Mouse (Mus musculus) kidney, embryonic 15.5 days (tissue): ENCODE measurements around the gene Prkca. TPM values are rescaled to one million over a fixed set of nuclear protein-coding genes. Genes with fewer than 3 reads are reported as not detected.
A peak's percentile ranks its signal among the peaks of the same experiment; 100 is the strongest.

Experiments used
- ATAC-seq: fragments of 200-750 bp; cut with Nextera tagmentation; replicated peaks from 2 replicates; pipeline ENCODE4 v1.8.0; 2017; ENCODE audit warnings: moderate TSS enrichment; ENCODE audit not compliant: low FRiP score
- H3K27ac ChIP-seq: fragments of 300-500 bp; sonication (generic); 2 replicates; pipeline ENCODE4 v1.5.1; 2015; ENCODE audit warnings: mild to moderate bottlenecking, inconsistent platforms
- H3K27me3 ChIP-seq: fragments of 300-500 bp; sonication (generic); 2 replicates; pipeline ENCODE4 v1.6.1; 2015; ENCODE audit warnings: inconsistent platforms
- H3K36me3 ChIP-seq: fragments of 300-500 bp; sonication (generic); 2 replicates; pipeline ENCODE4 v1.6.1; 2015; ENCODE audit warnings: inconsistent platforms
- H3K4me1 ChIP-seq: fragments of 300-500 bp; sonication (generic); 2 replicates; pipeline ENCODE4 v1.6.1; 2015; ENCODE audit warnings: inconsistent platforms
- H3K4me2 ChIP-seq: fragments of 300-500 bp; sonication (generic); 2 replicates; pipeline ENCODE4 v1.6.1; 2015; ENCODE audit warnings: moderate library complexity, mild to moderate bottlenecking, inconsistent platforms
- H3K4me3 ChIP-seq: fragments of 300-500 bp; sonication (generic); replicated peaks from 2 replicates; pipeline ENCODE4 v1.5.1; 2015; ENCODE audit warnings: mild to moderate bottlenecking, inconsistent platforms
- H3K9ac ChIP-seq: fragments of 300-500 bp; sonication (generic); 2 replicates; pipeline ENCODE4 v1.6.1; 2015; ENCODE audit warnings: mild to moderate bottlenecking, inconsistent platforms
- H3K9me3 ChIP-seq: fragments of 300-500 bp; sonication (generic); replicated peaks from 2 replicates; pipeline ENCODE4 v1.6.1; 2016; ENCODE audit warnings: inconsistent platforms
- WGBS: fragments of 180-500 bp; shearing (Covaris S2); methylation state at CpG from one replicate; pipeline ENCODE4 v1.1.7; 2015; ENCODE audit warnings: mixed read lengths; 5-methylcytosine and 5-hydroxymethylcytosine counted together
- polyA plus RNA-seq: library from polyadenylated mRNA; unstranded; fragments of >200 nt; fragmentation: Nextera tagmentation; extraction: Ambion mirVana; gene quantifications from 2 replicates; pipeline ENCODE4 v1.2.1, GENCODE M21; 2015

Gene Prkca
- polyA plus RNA-seq, 1 experiment from 2014 or later, result 7.4 TPM

DNA sequence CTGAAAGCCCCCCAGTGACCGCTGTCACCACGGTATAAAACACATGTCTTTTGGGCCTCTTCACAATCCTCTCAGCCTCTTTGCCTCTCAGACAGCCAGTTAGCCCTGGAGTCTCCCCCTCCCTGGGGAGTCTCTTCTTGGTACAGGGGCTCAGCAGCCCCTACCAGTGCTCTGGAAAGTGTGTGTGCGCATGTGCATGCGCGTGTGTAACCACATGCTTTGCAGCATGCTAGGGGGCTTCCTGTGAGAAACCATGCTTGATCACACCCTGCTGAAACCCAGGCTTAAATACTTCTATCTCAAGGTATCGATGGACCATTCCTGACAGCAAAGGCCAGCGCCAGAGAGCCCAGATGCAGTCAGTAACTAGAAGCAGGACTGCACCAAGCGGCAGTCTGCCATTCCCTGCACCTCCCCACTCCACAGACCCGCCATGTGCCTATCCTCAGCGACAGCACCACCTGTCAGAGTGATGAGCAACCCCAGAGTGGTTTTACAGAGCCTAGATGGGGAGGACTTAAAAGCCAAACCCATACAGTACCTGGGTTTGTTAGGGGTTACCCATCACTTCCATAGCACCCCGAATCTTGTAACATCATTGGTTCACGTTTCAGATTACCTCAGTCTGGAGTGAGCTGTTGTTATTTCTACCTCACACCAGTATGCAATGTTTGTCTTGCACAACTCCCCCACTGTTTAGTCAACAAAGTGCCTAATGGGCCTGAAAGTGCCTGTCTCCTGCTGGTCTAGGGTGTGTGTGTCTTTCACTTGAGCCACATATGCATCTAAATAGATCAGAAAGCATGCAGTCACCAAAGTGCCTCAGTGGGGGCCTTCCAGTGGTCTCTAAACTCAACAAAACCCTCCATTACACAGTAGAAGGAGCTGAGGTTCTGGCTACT is 75.1 kb downstream of the Prkca start:
- H3K9me3 ChIP-seq, result no peaks in the 10 kb centered on the region
- no peak overlapping the region for H3K9ac ChIP-seq
- H3K36me3 ChIP-seq, result no peaks in the 10 kb centered on the region
- 41% methylated on average over 12 of the region's 12 CpGs for WGBS
- peak overlapping the region; percentile 56 for H3K27ac ChIP-seq
- H3K4me2 ChIP-seq, result no peak overlapping the region
- no peak overlapping the region for H3K4me3 ChIP-seq
- H3K4me1 ChIP-seq, result peaks cover 64% of the 10 kb centered on the region
- H3K27me3 ChIP-seq, result no peaks in the 10 kb centered on the region
- ATAC-seq, result peak; percentile 38

- 0 out of 2 replicates have a peak, but pooled peaks have one; percentile 35 for ATAC-seq
- WGBS, result 29% methylated on average over 7 of the region's 7 CpGs
- 0 out of 2 replicates have a peak overlapping the region, but pooled peaks have one; percentile 48 for H3K27ac ChIP-seq
- H3K4me2 ChIP-seq, result no peak overlapping the region
- H3K9ac ChIP-seq, result no peak overlapping the region
- no peaks in the 10 kb centered on the region for H3K27me3 ChIP-seq
- H3K36me3 ChIP-seq, result no peaks in the 10 kb centered on the region
- H3K9me3 ChIP-seq, result no peaks in the 10 kb centered on the region
- no peak overlapping the region for H3K4me3 ChIP-seq
- peaks cover 58% of the 10 kb centered on the region for H3K4me1 ChIP-seq
Observed at GRCm38 (mm10) chr11:108267825-108268224, 75.9 kb downstream of the Prkca start.

DNA sequence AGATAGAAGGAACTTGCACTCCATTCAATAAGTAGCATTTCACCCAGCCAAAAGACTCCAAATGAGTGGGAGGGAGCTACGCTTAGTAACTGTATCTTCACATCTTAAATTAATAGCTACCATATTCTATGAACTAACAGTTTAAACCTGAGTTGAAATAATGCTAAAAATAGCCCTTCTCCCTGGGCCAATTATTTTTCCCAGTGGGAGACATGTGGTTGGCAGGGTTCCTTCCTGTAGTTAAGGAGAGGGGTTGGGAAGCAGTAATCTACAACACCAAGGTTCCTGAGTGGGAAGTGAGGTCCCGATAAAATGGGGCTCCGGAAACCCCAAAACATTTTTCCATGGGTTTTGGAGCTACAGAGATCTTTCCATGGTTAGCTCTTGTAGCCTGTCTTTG is 76.7 kb downstream of the Prkca start:
- no peak overlapping the region for H3K4me2 ChIP-seq
- ATAC-seq, result no peak
- no peak overlapping the region for H3K9ac ChIP-seq
- no peaks in the 10 kb centered on the region for H3K36me3 ChIP-seq
- H3K9me3 ChIP-seq, result no peaks in the 10 kb centered on the region
- H3K27me3 ChIP-seq, result no peaks in the 10 kb centered on the region
- peaks cover 51% of the 10 kb centered on the region for H3K4me1 ChIP-seq
- 77% methylated on average over 3 of the region's 3 CpGs for WGBS
- no peak overlapping the region for H3K4me3 ChIP-seq
- no peak overlapping the region for H3K27ac ChIP-seq

GRCm38 (mm10) chr11:108263868-108264267 is 79.9 kb downstream of the Prkca start:
- ATAC-seq, result no peak
- peaks cover 43% of the 10 kb centered on the region for H3K4me1 ChIP-seq
- no peaks in the 10 kb centered on the region for H3K9me3 ChIP-seq
- H3K4me2 ChIP-seq, result no peak overlapping the region
- no peak overlapping the region for H3K9ac ChIP-seq
- H3K4me3 ChIP-seq, result no peak overlapping the region
- no peak overlapping the region for H3K27ac ChIP-seq
- no peaks in the 10 kb centered on the region for H3K36me3 ChIP-seq
- H3K27me3 ChIP-seq, result no peaks in the 10 kb centered on the region
- WGBS, result 79% methylated on average over 1 of the region's 1 CpGs

GRCm38 (mm10) chr11:108263406-108263805 is 80.3 kb downstream of the Prkca start:
- no peaks in the 10 kb centered on the region for H3K36me3 ChIP-seq
- ATAC-seq, result no peak
- 76% methylated on average over 3 of the region's 3 CpGs for WGBS
- H3K27me3 ChIP-seq, result no peaks in the 10 kb centered on the region
- no peak overlapping the region for H3K27ac ChIP-seq
- H3K4me3 ChIP-seq, result no peak overlapping the region
- no peak overlapping the region for H3K4me2 ChIP-seq
- peaks cover 40% of the 10 kb centered on the region for H3K4me1 ChIP-seq
- H3K9me3 ChIP-seq, result no peaks in the 10 kb centered on the region
- no peak overlapping the region for H3K9ac ChIP-seq

DNA sequence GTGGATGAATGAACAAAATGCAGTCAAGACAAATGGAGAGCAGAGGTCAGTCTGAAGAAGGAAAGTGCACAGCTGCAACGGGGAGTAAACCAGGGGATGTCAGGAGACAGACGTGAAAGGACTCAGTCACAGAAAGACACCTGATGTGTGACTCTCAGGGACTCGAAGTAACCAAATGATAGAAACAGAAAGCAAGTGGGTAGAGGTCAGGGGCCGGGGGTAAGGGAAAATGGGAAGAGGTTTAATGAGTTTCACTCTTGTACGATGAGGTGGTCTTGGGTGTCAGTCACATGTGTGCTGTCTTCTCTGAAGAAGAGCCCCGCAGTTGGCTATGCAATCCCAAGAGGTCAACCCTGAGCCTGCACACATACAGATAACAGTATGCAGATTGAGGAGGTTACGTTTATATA is 82.0 kb downstream of the Prkca start:
- Histone ChIP-seq H3K4me2 (no peak overlapping the region), H3K27me3 (no peaks in the 10 kb centered on the region), H3K9ac (no peak overlapping the region), H3K4me1 (peaks cover 24% of the 10 kb centered on the region), H3K27ac (no peak overlapping the region), H3K36me3 (no peaks in the 10 kb centered on the region), H3K4me3 (no peak overlapping the region), H3K9me3 (no peaks in the 10 kb centered on the region)
- no peak for ATAC-seq
- WGBS, result 36% methylated on average over 7 of the region's 7 CpGs

GRCm38 (mm10) chr11:108260775-108261517 is 82.8 kb downstream of the Prkca start:
- Histone ChIP-seq H3K4me1 (peaks cover 29% of the 10 kb centered on the region), H3K9me3 (no peaks in the 10 kb centered on the region), H3K36me3 (no peaks in the 10 kb centered on the region), H3K27me3 (no peaks in the 10 kb centered on the region), H3K27ac (no peak overlapping the region), H3K4me2 (no peak overlapping the region), H3K4me3 (no peak overlapping the region), H3K9ac (no peak overlapping the region)
- no peak for ATAC-seq
- 66% methylated on average over 6 of the region's 6 CpGs for WGBS

GRCm38 (mm10) chr11:108259391-108259790 is 84.3 kb downstream of the Prkca start:
- Histone ChIP-seq H3K9me3 (no peaks in the 10 kb centered on the region), H3K4me2 (no peak overlapping the region), H3K4me3 (no peak overlapping the region), H3K9ac (no peak overlapping the region), H3K27ac (no peak overlapping the region), H3K4me1 (peaks cover 42% of the 10 kb centered on the region), H3K27me3 (no peaks in the 10 kb centered on the region), H3K36me3 (no peaks in the 10 kb centered on the region)
- WGBS, result 60% methylated on average over 4 of the region's 4 CpGs
- no peak for ATAC-seq

DNA sequence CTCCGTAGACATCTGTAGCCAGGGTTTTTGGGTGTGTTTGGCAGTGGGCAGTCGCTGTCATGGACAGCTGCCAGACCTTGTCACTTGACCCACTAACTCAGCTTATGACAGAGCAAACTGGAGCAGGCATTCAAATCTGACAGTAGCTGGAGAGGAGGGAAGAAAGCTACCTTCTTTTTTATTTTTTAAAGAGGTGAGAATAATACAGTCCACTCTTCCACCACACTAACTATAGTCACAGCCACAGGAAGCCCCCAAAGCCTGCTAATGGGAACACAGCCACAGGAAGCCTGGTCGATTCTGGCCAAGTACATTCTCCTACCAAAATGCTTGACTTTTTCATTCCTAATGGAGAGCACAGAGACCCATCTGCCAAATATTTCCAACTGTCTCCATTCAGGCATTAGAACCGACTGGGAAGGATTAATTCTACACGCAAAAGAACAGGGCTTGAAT is 84.9 kb downstream of the Prkca start:
- Histone ChIP-seq H3K9ac (no peak overlapping the region), H3K4me1 (peaks cover 46% of the 10 kb centered on the region), H3K4me2 (no peak overlapping the region), H3K36me3 (no peaks in the 10 kb centered on the region), H3K27ac (no peak overlapping the region), H3K27me3 (no peaks in the 10 kb centered on the region), H3K9me3 (no peaks in the 10 kb centered on the region), H3K4me3 (no peak overlapping the region)
- ATAC-seq, result no peak
- WGBS, result 70% methylated on average over 5 of the region's 5 CpGs

DNA sequence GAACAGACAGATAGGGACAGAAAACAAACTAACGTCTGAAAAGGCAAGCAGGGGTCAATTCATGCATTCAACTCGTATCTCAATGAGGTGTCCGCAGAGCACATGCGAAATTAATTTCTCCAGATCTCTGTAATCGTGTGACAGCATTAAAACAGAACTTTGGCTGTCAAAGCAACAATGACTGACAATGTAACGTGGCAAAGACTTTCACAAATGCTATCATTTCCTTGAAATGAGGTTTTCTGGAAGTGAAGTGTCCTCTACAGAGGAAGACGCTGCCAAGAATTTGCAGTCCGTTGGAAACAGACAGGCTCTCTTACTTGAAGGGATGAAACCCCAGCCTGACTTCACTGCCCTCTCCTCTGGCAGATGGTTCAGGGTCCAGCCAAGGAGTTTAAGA is 85.8 kb downstream of the Prkca start:
- Histone ChIP-seq H3K36me3 (no peaks in the 10 kb centered on the region), H3K4me1 (peaks cover 52% of the 10 kb centered on the region), H3K27ac (no peak overlapping the region), H3K27me3 (no peaks in the 10 kb centered on the region), H3K4me3 (no peak overlapping the region), H3K9ac (no peak overlapping the region), H3K9me3 (no peaks in the 10 kb centered on the region), H3K4me2 (no peak overlapping the region)
- 79% methylated on average over 8 of the region's 8 CpGs for WGBS
- ATAC-seq, result no peak

GRCm38 (mm10) chr11:108254681-108255080 is 89.0 kb downstream of the Prkca start:
- H3K4me2 ChIP-seq, result no peak overlapping the region
- H3K9me3 ChIP-seq, result no peaks in the 10 kb centered on the region
- H3K4me1 ChIP-seq, result peaks cover 74% of the 10 kb centered on the region
- H3K36me3 ChIP-seq, result no peaks in the 10 kb centered on the region
- H3K27ac ChIP-seq, result peak overlapping the region; percentile 84
- no peak overlapping the region for H3K9ac ChIP-seq
- ATAC-seq, result peak; percentile 74; the same call in 1 of the 2 replicates
- 14% methylated on average over 5 of the region's 5 CpGs for WGBS
- no peaks in the 10 kb centered on the region for H3K27me3 ChIP-seq
- H3K4me3 ChIP-seq, result no peak overlapping the region
